Mouse (Mus musculus): Measurements from ENCODE around the gene Pofut1. TPM values are rescaled to one million over a fixed set of nuclear protein-coding genes. Genes with fewer than 3 reads are reported as not detected.

Gene Pofut1
- 51.1 and 52.1 TPM in 2 replicates for polyA plus RNA-seq (2012; rRNA removed; ENCODE audit: low replicate concordance)

DNA sequence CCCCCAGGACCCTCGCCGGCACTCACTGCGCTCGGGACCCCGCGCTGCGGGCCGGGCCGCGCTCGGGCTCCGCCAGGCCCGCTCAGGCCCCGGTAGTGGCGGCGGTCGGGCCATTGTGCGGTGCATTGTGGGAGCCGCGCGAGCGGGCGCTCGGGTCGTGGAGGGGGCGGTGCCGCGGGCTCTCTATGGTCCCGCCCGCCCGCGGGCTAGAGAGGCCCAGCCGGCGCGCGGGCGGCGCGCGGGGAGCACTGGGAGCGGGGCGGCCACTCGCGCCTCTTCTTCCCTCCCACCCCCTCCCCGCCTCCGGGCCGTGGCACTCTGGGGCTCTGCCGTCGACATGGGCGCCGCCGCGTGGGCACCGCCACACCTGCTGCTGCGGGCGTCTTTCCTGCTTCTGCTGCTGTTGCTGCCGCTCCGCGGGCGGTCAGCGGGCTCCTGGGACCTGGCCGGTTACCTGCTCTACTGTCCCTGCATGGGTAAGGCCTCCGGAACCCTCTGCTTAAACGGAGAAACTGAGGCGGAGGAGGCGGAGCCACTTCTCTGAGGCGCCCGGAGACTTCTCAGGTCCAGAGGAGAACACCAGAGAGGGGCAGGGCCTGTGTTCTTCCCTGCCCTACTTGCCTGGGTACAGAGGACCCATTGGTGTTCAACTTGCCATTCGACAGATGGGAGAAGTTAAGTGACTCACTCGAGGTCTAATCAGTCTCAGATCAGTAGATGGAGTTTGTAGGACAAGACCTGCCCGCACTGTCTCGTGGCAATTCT is at the start of gene Pofut1, which contains the start of gene Plagl2:
Pofut1 (plus strand) TSS at position 284 of the 765 bp plus-strand sequence.
Plagl2 (minus strand) TSS at position 177 of the 765 bp plus-strand sequence.

GRCm38 (mm10) chr2:153224946-153225594 is 16.3 kb upstream of the Pofut1 start, which contains the start of gene Tspyl3:
TSS of gene Tspyl3 (minus strand) at chr2:153225441.

GRCm38 (mm10) chr2:153290938-153291928 is 49.9 kb downstream of the Pofut1 start, which contains the start of gene Kif3b:
TSS of gene Kif3b (plus strand) at chr2:153291413.

Other genes with a start within 250 kb of the Pofut1 start
- 76.8 and 98.9 TPM in 2 replicates for gene Pdrg1, start 226.1 kb upstream of the Pofut1 start, polyA plus RNA-seq (2012; rRNA removed; ENCODE audit: low replicate concordance)
- gene Xkr7, start 209.7 kb upstream of the Pofut1 start, polyA plus RNA-seq (2012; rRNA removed; ENCODE audit: low replicate concordance): not detected in 2 replicates
- 30.7 and 85.0 TPM in 2 replicates for gene Ccm2l, start 175.6 kb upstream of the Pofut1 start, polyA plus RNA-seq (2012; rRNA removed; ENCODE audit: low replicate concordance)
- gene Hck, start 133.1 kb upstream of the Pofut1 start, polyA plus RNA-seq (2012; rRNA removed; ENCODE audit: low replicate concordance): 5.2 and 15.0 TPM in 2 replicates
- gene Tm9sf4, start 80.2 kb upstream of the Pofut1 start, polyA plus RNA-seq (2012; rRNA removed; ENCODE audit: low replicate concordance): 60.6 and 80.1 TPM in 2 replicates
- 4.4 and 17.5 TPM in 2 replicates for gene Tspyl3, start 16.1 kb upstream of the Pofut1 start, polyA plus RNA-seq (2012; rRNA removed; ENCODE audit: low replicate concordance)
- 3.2 and 11.0 TPM in 2 replicates for gene Plagl2, start 107 bp upstream of the Pofut1 start, polyA plus RNA-seq (2012; rRNA removed; ENCODE audit: low replicate concordance)
- 12.2 and 12.5 TPM in 2 replicates for gene Kif3b, start 49.9 kb downstream of the Pofut1 start, polyA plus RNA-seq (2012; rRNA removed; ENCODE audit: low replicate concordance)
- gene Asxl1, start 104.3 kb downstream of the Pofut1 start, polyA plus RNA-seq (2012; rRNA removed; ENCODE audit: low replicate concordance): 11.1 and 19.4 TPM in 2 replicates